Mouse (Mus musculus) erythroblast, embryonic 14.5 days (primary cell): ENCODE data around the gene Plekhg4.

ENCODE experiments used
- GATA1 ChIP-seq: IDR thresholded peaks from 2 replicates; pipeline ENCODE4 v1.6.1; 2012; ENCODE audit warnings: low read length, inconsistent platforms, mixed read lengths
- TAL1 ChIP-seq: IDR thresholded peaks from 3 replicates; pipeline ENCODE4 v1.6.1; 2012; ENCODE audit warnings: low read length, inconsistent platforms, mixed read lengths

GRCm38 (mm10) chr8:105338992-105339391 lies 34.1 kb upstream of the Plekhg4 start:
- TF ChIP-seq GATA1 (no peak), TAL1 (no peak)
